Mouse (Mus musculus) natural killer cell, adult 2 months (primary cell): ENCODE measurements around the gene Crybg2.
A peak's percentile ranks its signal among the peaks of the same experiment; 100 is the strongest.

Source experiments
- DNase-seq, 2 experiments: peaks; one replicate each; pipeline ENCODE4 v3.0.0; 2022; ENCODE audit warnings: low spot score in 2 of 2

Crybg2 gene

GRCm38 (mm10) chr4:134060135-134060865 lies at the start of gene Crybg2:
Gene Crybg2 (plus strand): TSS chr4:134060815.
- DNase-seq, result no peak

GRCm38 (mm10) chr4:134011450-134012414 lies 48.9 kb upstream of the Crybg2 start:
- no peak for DNase-seq

GRCm38 (mm10) chr4:134012858-134013528 lies 47.6 kb upstream of the Crybg2 start:
- DNase-seq, result peak in 1 of 2 experiments; percentile 17

GRCm38 (mm10) chr4:134016208-134016607 lies 44.4 kb upstream of the Crybg2 start:
- no peak for DNase-seq

- DNase-seq, result no peak
Observed at GRCm38 (mm10) chr4:134016767-134017166, 43.8 kb upstream of the Crybg2 start.

GRCm38 (mm10) chr4:134017201-134017865 lies 43.3 kb upstream of the Crybg2 start:
- DNase-seq, result no peak

GRCm38 (mm10) chr4:134018038-134018778 lies 42.4 kb upstream of the Crybg2 start:
- DNase-seq, result no peak

- no peak for DNase-seq
Observed at GRCm38 (mm10) chr4:134018779-134019145, 41.9 kb upstream of the Crybg2 start, which contains the start of gene Lin28a. Gene Lin28a (minus strand): TSS chr4:134018841.

GRCm38 (mm10) chr4:134019210-134019609 lies 41.4 kb upstream of the Crybg2 start:
- no peak for DNase-seq

- no peak for DNase-seq
Observed at GRCm38 (mm10) chr4:134019641-134020351, 40.8 kb upstream of the Crybg2 start.

- peak; percentile 42 to 58 for DNase-seq
Observed at GRCm38 (mm10) chr4:134020621-134021020, 40.0 kb upstream of the Crybg2 start.

- no peak for DNase-seq
Observed at GRCm38 (mm10) chr4:134025802-134026201, 34.8 kb upstream of the Crybg2 start.

GRCm38 (mm10) chr4:134035953-134036352 lies 24.7 kb upstream of the Crybg2 start:
- peak; percentile 71 to 79 for DNase-seq

- peak; percentile 37 to 66 for DNase-seq
Observed at GRCm38 (mm10) chr4:134041317-134042123, 19.1 kb upstream of the Crybg2 start.

- peak; percentile 36 to 61 for DNase-seq
Observed at GRCm38 (mm10) chr4:134043041-134043440, 17.6 kb upstream of the Crybg2 start.

- peak; percentile 53 to 70 for DNase-seq
Observed at GRCm38 (mm10) chr4:134047648-134048047, 13.0 kb upstream of the Crybg2 start.

GRCm38 (mm10) chr4:134051912-134052311 lies 8.7 kb upstream of the Crybg2 start:
- DNase-seq, result no peak

GRCm38 (mm10) chr4:134052560-134052959 lies 8.1 kb upstream of the Crybg2 start:
- no peak for DNase-seq

GRCm38 (mm10) chr4:134053538-134053937 lies 7.1 kb upstream of the Crybg2 start, which contains the start of gene Zfp683:
Gene Zfp683 (plus strand): TSS chr4:134053838.
- no peak for DNase-seq
